Mouse (Mus musculus) embryonic facial prominence, embryonic 12.5 days (tissue): ENCODE measurements around the gene Mcts1. TPM values are rescaled to one million over a fixed set of nuclear protein-coding genes. Genes with fewer than 3 reads are reported as not detected.

Experiments used
- ATAC-seq: fragments of 200-750 bp; cut with Nextera tagmentation; 2 replicates; pipeline ENCODE4 v1.8.0; 2017; ENCODE audit not compliant: insufficient number of reproducible peaks, insufficient read depth, low FRiP score, low TSS enrichment
- H3K27ac ChIP-seq: fragments of 300-500 bp; sonication (generic); 2 replicates; pipeline ENCODE4 v1.5.1; 2016; ENCODE audit warnings: mild to moderate bottlenecking
- H3K27me3 ChIP-seq: fragments of 300-500 bp; sonication (generic); 2 replicates; pipeline ENCODE4 v1.6.1; 2016; ENCODE audit warnings: mild to moderate bottlenecking, moderate library complexity
- H3K36me3 ChIP-seq: fragments of 300-500 bp; sonication (generic); 2 replicates; pipeline ENCODE4 v1.6.1; 2016; ENCODE audit warnings: mild to moderate bottlenecking
- H3K4me1 ChIP-seq: fragments of 300-500 bp; sonication (generic); 2 replicates; pipeline ENCODE4 v1.6.1; 2016
- H3K4me2 ChIP-seq: fragments of 300-500 bp; sonication (generic); replicated peaks from 2 replicates; pipeline ENCODE4 v1.6.1; 2016; ENCODE audit warnings: mild to moderate bottlenecking, moderate library complexity
- H3K4me3 ChIP-seq: fragments of 300-500 bp; sonication (generic); 2 replicates; pipeline ENCODE4 v1.5.1; 2016; ENCODE audit warnings: mild to moderate bottlenecking
- H3K9ac ChIP-seq: fragments of 300-500 bp; sonication (generic); 2 replicates; pipeline ENCODE4 v1.6.1; 2016; ENCODE audit warnings: mild to moderate bottlenecking, moderate library complexity
- H3K9me3 ChIP-seq: fragments of 300-500 bp; sonication (generic); 2 replicates; pipeline ENCODE4 v1.6.1; 2016; ENCODE audit warnings: mild to moderate bottlenecking, moderate library complexity
- WGBS: fragments of 180-500 bp; shearing (Covaris S2); methylation state at CpG from one replicate; pipeline ENCODE4 v1.1.7; 2016; 5-methylcytosine and 5-hydroxymethylcytosine counted together
- polyA plus RNA-seq: library from polyadenylated mRNA; unstranded; fragments of >200 nt; fragmentation: Nextera tagmentation; extraction: Ambion mirVana; gene quantifications from 2 replicates; pipeline ENCODE4 v1.2.1, GENCODE M21; 2016

Gene Mcts1
- polyA plus RNA-seq = 94.7 and 94.9 TPM in 2 replicates

DNA sequence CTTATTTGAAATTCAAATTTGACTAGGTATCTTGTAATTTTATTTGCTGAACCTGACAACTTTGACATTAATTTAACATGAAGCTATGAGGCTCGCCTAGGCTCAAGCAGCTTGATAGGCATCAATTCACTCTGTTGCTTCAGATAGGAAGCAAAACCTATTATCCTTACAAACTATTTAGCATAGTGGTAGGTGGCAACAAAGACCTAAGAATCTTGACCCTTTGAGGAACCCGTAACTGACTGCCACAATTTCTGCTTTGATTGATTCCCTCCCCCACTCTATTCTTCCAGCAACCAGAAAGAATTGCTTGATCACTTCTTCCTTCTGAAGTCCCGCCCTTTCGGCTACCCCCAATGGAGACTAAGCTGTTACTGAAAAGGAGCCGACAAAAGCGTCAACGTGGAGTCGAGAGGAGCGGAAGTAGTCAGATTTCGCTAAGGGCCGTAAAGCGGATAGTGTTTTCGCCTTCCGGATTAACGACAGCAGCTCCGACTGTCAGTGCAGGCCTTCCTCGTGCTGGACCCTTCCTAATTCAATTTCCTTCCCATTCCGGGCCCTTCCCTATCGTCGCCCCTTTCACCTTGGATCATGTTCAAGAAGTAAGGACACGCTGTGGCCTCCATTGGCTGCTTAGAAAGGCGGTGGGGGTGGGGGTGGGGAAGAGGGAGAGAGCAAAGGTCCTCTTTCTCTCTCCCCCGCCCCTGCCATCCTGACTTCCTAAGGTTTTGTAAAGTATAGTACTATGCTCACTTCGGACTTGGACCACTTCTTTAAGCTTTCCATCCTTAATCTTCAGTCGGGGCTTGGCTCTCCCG, at the start of gene Mcts1:
Mcts1 (plus strand) TSS at position 402 of the 818 bp plus-strand sequence.
- 13% methylated on average over 25 of the region's 26 CpGs for WGBS
- peak; percentile 80 for ATAC-seq

DNA sequence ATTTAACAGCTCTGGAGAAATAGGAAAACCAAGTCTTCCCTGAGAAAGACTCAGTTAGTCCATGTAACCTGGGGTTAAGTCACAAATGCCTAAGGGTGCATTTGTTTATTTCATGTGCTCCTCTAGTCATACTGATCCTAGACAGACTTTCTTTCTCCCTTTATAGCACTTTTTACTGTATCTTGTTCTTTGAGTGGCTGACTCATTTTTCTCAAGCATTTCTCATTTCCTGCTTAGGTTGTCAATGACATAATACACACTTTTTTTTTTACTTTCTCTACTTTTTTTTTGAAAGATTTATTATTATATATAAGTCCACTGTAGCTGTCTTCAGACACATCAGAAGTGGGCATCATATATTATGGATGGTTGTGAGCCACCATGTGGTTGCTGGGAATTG, 47.1 kb upstream of the Mcts1 start:
- Histone ChIP-seq H3K27ac (no peak overlapping the region), H3K36me3 (no peaks in the 10 kb centered on the region), H3K4me1 (no peaks in the 10 kb centered on the region), H3K9me3 (no peaks in the 10 kb centered on the region), H3K9ac (no peak overlapping the region), H3K27me3 (no peaks in the 10 kb centered on the region), H3K4me2 (no peak overlapping the region), H3K4me3 (no peak overlapping the region)
- ATAC-seq = no peak

More for the DNA sequence above, at the start of gene Mcts1:
- H3K27ac ChIP-seq = peak within 1 kb of the TSS; percentile 70
- no peaks in the 10 kb centered on the region for H3K4me1 ChIP-seq
- H3K4me3 ChIP-seq = peak within 1 kb of the TSS; percentile 49
- H3K9ac ChIP-seq = peak within 1 kb of the TSS; percentile 47
- H3K36me3 ChIP-seq = no peaks in the 10 kb centered on the region
- H3K9me3 ChIP-seq = no peaks in the 10 kb centered on the region
- H3K4me2 ChIP-seq = peak within 1 kb of the TSS; percentile 57
- no peaks in the 10 kb centered on the region for H3K27me3 ChIP-seq

GRCm38 (mm10) chrX:38563941-38564541, 36.3 kb upstream of the Mcts1 start:
- H3K27ac ChIP-seq = peak overlapping the region; percentile 95
- no peaks in the 10 kb centered on the region for H3K27me3 ChIP-seq
- H3K9me3 ChIP-seq = no peaks in the 10 kb centered on the region
- no peaks in the 10 kb centered on the region for H3K4me1 ChIP-seq
- H3K9ac ChIP-seq = peak overlapping the region; percentile 52
- WGBS = 11% methylated on average over 12 of the region's 19 CpGs
- peak overlapping the region; percentile 54 for H3K4me3 ChIP-seq
- no peak for ATAC-seq
- no peaks in the 10 kb centered on the region for H3K36me3 ChIP-seq
- H3K4me2 ChIP-seq = peak overlapping the region; percentile 57

- no peaks in the 10 kb centered on the region for H3K36me3 ChIP-seq
- no peaks in the 10 kb centered on the region for H3K4me1 ChIP-seq
- 20% methylated on average over 49 of the region's 52 CpGs for WGBS
- no peaks in the 10 kb centered on the region for H3K9me3 ChIP-seq
- H3K4me2 ChIP-seq = peak overlapping the region; percentile 57
- H3K9ac ChIP-seq = peak overlapping the region; percentile 52
- peak overlapping the region; percentile 95 for H3K27ac ChIP-seq
- ATAC-seq = peak; percentile 93
- no peaks in the 10 kb centered on the region for H3K27me3 ChIP-seq
- H3K4me3 ChIP-seq = peak overlapping the region; percentile 54
Measured at GRCm38 (mm10) chrX:38564542-38565175, 35.7 kb upstream of the Mcts1 start.

GRCm38 (mm10) chrX:38565176-38565542, 35.2 kb upstream of the Mcts1 start:
- peak overlapping the region; percentile 95 for H3K27ac ChIP-seq
- peak overlapping the region; percentile 28; the same call in 1 of the 2 replicates for H3K9ac ChIP-seq
- H3K27me3 ChIP-seq = no peaks in the 10 kb centered on the region
- H3K4me1 ChIP-seq = no peaks in the 10 kb centered on the region
- ATAC-seq = no peak
- H3K36me3 ChIP-seq = no peaks in the 10 kb centered on the region
- H3K4me2 ChIP-seq = peak overlapping the region; percentile 43
- 16% methylated on average over 8 of the region's 8 CpGs for WGBS
- no peaks in the 10 kb centered on the region for H3K9me3 ChIP-seq
- peak overlapping the region; percentile 54 for H3K4me3 ChIP-seq

DNA sequence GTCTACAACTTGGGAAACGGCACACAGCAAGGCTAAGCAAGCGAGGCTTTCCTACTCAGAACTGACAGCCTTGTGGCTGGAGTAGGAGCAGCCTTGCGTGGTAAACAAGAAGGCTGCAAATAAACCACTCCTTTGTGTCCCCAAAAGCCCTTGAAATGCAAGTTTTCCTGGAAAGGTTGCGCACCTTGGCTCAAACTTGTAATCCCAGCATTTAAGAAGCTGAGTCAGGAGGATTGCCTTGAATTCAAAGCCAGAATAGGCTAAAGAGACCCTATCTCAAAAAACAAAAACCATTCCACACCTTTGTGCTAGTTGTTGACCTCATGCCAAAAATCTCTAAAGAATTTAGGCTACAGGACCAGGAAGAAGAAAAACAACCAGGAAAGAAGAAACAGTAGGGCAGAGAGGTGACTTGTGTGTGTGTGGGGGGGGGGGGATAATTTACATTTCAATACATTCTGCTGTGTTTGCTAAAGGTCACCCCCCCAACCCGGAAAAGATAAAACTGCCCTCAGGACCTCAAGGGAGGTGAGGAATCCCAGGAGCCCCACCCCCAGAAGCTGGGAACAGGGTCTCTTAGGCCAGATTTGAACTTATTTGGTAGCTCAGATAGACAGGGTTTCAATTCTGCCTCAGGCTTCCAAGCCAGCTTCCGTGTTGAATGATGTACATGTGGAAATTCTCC, 33.7 kb upstream of the Mcts1 start:
- 69% methylated on average over 6 of the region's 6 CpGs for WGBS
- H3K4me2 ChIP-seq = no peak overlapping the region
- no peaks in the 10 kb centered on the region for H3K36me3 ChIP-seq
- no peaks in the 10 kb centered on the region for H3K27me3 ChIP-seq
- no peak overlapping the region for H3K27ac ChIP-seq
- no peak for ATAC-seq
- H3K9me3 ChIP-seq = no peaks in the 10 kb centered on the region
- no peak overlapping the region for H3K4me3 ChIP-seq
- no peaks in the 10 kb centered on the region for H3K4me1 ChIP-seq
- no peak overlapping the region for H3K9ac ChIP-seq

DNA sequence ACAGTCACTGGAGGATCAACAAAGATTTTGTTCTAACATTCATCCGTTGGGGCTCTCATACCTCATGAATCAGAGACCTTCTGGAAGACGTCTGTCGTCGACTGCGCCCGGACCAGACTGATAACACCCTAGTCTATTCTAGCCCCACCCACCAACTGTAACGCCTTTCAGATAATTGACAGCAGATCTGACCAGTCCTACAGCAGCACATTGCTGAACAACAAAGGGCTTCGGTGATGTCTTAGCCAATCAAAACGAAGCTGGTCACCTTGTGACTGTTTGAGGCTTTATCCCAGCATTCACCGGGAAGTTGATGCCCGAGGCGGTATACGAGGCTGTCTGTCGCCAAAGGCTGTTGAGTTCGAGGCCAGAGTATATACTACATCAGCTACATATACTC, 24.3 kb upstream of the Mcts1 start, which contains the start of gene Cul4b:
Cul4b (minus strand) TSS at position 119 of the 400 bp plus-strand sequence.
- no peak for ATAC-seq
- H3K9ac ChIP-seq = no peak within 1 kb of the TSS

DNA sequence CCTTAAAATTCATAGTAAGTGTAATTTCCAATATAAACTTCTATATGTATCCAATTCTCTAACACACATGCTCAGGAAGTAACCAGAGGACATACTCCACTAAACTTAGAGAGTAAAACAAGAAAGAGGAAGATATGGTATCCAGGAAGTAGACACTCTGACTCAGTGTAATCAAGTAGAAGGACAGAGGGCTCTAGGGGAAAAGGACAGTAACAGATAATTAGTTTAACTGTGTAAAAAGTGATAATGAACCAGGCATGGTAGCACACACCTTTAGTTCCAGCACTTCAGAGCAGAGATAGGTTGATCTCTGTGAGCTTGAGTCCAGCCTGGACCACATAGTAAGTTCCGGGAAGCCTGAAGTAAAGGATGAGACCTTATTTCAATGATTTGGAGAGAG, 19.2 kb upstream of the Mcts1 start:
- Histone ChIP-seq H3K36me3 (no peaks in the 10 kb centered on the region), H3K27ac (no peak overlapping the region), H3K9ac (no peak overlapping the region), H3K4me3 (no peak overlapping the region), H3K9me3 (no peaks in the 10 kb centered on the region), H3K27me3 (no peaks in the 10 kb centered on the region), H3K4me2 (no peak overlapping the region), H3K4me1 (no peaks in the 10 kb centered on the region)
- 94% methylated on average over 1 of the region's 1 CpGs for WGBS
- ATAC-seq = no peak

More for the DNA sequence above, 24.3 kb upstream of the Mcts1 start, which contains the start of gene Cul4b:
- H3K27me3 ChIP-seq = no peaks in the 10 kb centered on the region
- no peak within 1 kb of the TSS for H3K4me2 ChIP-seq
- H3K9me3 ChIP-seq = no peaks in the 10 kb centered on the region
- H3K4me1 ChIP-seq = no peaks in the 10 kb centered on the region
- WGBS = 87% methylated on average over 15 of the region's 15 CpGs
- H3K4me3 ChIP-seq = no peak within 1 kb of the TSS
- no peaks in the 10 kb centered on the region for H3K36me3 ChIP-seq
- no peak within 1 kb of the TSS for H3K27ac ChIP-seq

- Histone ChIP-seq H3K27me3 (no peaks in the 10 kb centered on the region), H3K9ac (no peak overlapping the region), H3K4me2 (no peak overlapping the region), H3K4me1 (no peaks in the 10 kb centered on the region), H3K27ac (no peak overlapping the region), H3K4me3 (no peak overlapping the region), H3K36me3 (no peaks in the 10 kb centered on the region), H3K9me3 (no peaks in the 10 kb centered on the region)
- no peak for ATAC-seq
Measured at GRCm38 (mm10) chrX:38583261-38583660, 17.1 kb upstream of the Mcts1 start.

DNA sequence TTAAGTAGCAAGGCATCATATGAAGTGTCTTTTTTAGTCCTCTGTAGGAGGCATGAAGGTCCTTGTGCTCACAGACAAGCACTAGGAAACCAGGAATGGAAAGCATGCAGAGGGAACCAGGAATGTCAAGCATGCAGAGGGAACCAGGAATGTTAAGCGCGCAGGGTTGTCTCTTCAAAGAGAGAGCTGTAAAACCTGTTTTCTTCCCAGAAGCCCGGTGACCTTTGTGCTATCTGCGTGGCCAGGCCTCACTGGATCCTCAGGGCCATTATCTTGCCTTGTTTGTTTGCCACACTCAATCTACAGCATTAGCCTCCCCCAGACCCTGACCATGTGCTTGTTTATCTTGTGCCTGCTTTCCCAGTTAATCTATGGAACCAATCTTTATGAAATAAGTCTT, 10.6 kb upstream of the Mcts1 start:
- Histone ChIP-seq H3K27me3 (no peaks in the 10 kb centered on the region), H3K4me3 (no peak overlapping the region), H3K4me1 (no peaks in the 10 kb centered on the region), H3K9ac (no peak overlapping the region), H3K27ac (no peak overlapping the region), H3K36me3 (no peaks in the 10 kb centered on the region), H3K9me3 (no peaks in the 10 kb centered on the region), H3K4me2 (no peak overlapping the region)
- 34% methylated on average over 4 of the region's 4 CpGs for WGBS
- no peak for ATAC-seq

GRCm38 (mm10) chrX:38591749-38592148, 8.6 kb upstream of the Mcts1 start:
- Histone ChIP-seq H3K27ac (no peak overlapping the region), H3K4me2 (no peak overlapping the region), H3K9ac (no peak overlapping the region), H3K4me1 (no peaks in the 10 kb centered on the region), H3K4me3 (no peak overlapping the region), H3K27me3 (no peaks in the 10 kb centered on the region), H3K36me3 (no peaks in the 10 kb centered on the region), H3K9me3 (no peaks in the 10 kb centered on the region)
- whole genome bisulfite sequencing = 81% methylated on average over 3 of the region's 3 CpGs
- no peak for ATAC-seq
